Mouse (Mus musculus): ENCODE measurements at regions not wholly inside any gene's neighbourhood (a gene's known extent, or its start where the extent isn't known, plus 50 kb on each side); places are given as distances from the start of the nearest gene placed in this dataset.

- intact Hi-C loops (cut with DNase I), result no loop called here
- Histone ChIP-seq H3K27ac (no peak overlapping the region), H3K4me1 (ENCODE audit: control insufficient read depth, insufficient read depth, low read length) (peaks cover 3% of the 10 kb centered on the region; the same call in 1 of the 2 replicates), H3K4me3 (no peak overlapping the region), H3K79me2 (replicated peaks; ENCODE audit: control insufficient read depth, insufficient read depth, low read length) (no peaks in the 10 kb centered on the region), H3K27me3 (ENCODE audit: control insufficient read depth, insufficient read depth, low read length) (no peaks in the 10 kb centered on the region), H3K36me3 (ENCODE audit: control insufficient read depth, insufficient read depth, low read length) (no peaks in the 10 kb centered on the region), H3K9ac (ENCODE audit: low read depth, low read length) (no peak overlapping the region)
- no peak for TF ChIP-seq CTCF (IDR thresholded peaks at IDR 0.05)
- no peak for TF ChIP-seq EP300 (IDR thresholded peaks at IDR 0.05; ENCODE audit: insufficient read depth, low read depth, low read length)
- no peak for TF ChIP-seq POLR2A (IDR thresholded peaks at IDR 0.05; ENCODE audit: insufficient read depth, low read depth, low read length)
- peak; percentile 68 to 77 for DNase-seq
- 7% methylated on average over 7 of the region's 7 CpGs for WGBS
Observed at GRCm38 (mm10) chr9:47407007-47407670, 122.8 kb upstream of the Cadm1 start.

GRCm38 (mm10) chr9:47408061-47408460 is 121.9 kb upstream of the Cadm1 start:
- Histone ChIP-seq H3K27me3 (ENCODE audit: control insufficient read depth, insufficient read depth, low read length) (no peaks in the 10 kb centered on the region), H3K27ac (no peak overlapping the region), H3K9ac (ENCODE audit: low read depth, low read length) (no peak overlapping the region), H3K79me2 (replicated peaks; ENCODE audit: control insufficient read depth, insufficient read depth, low read length) (no peaks in the 10 kb centered on the region), H3K4me1 (ENCODE audit: control insufficient read depth, insufficient read depth, low read length) (peaks cover 3% of the 10 kb centered on the region; the same call in 1 of the 2 replicates), H3K36me3 (ENCODE audit: control insufficient read depth, insufficient read depth, low read length) (no peaks in the 10 kb centered on the region), H3K4me3 (no peak overlapping the region)
- no peak for DNase-seq
- intact Hi-C loops (cut with DNase I), result no loop called here
- WGBS, result 66% methylated on average over 4 of the region's 4 CpGs
- TF ChIP-seq CTCF (IDR thresholded peaks at IDR 0.05) (no peak), POLR2A (IDR thresholded peaks at IDR 0.05; ENCODE audit: insufficient read depth, low read depth, low read length) (no peak), EP300 (IDR thresholded peaks at IDR 0.05; ENCODE audit: insufficient read depth, low read depth, low read length) (no peak)

GRCm38 (mm10) chr9:47409579-47409978 is 120.4 kb upstream of the Cadm1 start:
- no peaks in the 10 kb centered on the region for H3K79me2 ChIP-seq (replicated peaks; ENCODE audit: control insufficient read depth, insufficient read depth, low read length)
- H3K4me1 ChIP-seq (ENCODE audit: control insufficient read depth, insufficient read depth, low read length), result peaks cover 3% of the 10 kb centered on the region; the same call in 1 of the 2 replicates
- H3K4me3 ChIP-seq, result no peak overlapping the region
- TF ChIP-seq CTCF (IDR thresholded peaks at IDR 0.05), result no peak
- no peak for TF ChIP-seq EP300 (IDR thresholded peaks at IDR 0.05; ENCODE audit: insufficient read depth, low read depth, low read length)
- TF ChIP-seq POLR2A (IDR thresholded peaks at IDR 0.05; ENCODE audit: insufficient read depth, low read depth, low read length), result no peak
- H3K27me3 ChIP-seq (ENCODE audit: control insufficient read depth, insufficient read depth, low read length), result no peaks in the 10 kb centered on the region
- 94% methylated on average over 6 of the region's 6 CpGs for WGBS
- no peaks in the 10 kb centered on the region for H3K36me3 ChIP-seq (ENCODE audit: control insufficient read depth, insufficient read depth, low read length)
- H3K27ac ChIP-seq, result no peak overlapping the region
- intact Hi-C loops (cut with DNase I), result no loop called here
- no peak overlapping the region for H3K9ac ChIP-seq (ENCODE audit: low read depth, low read length)
- no peak for DNase-seq

- no peak for TF ChIP-seq EP300 (IDR thresholded peaks at IDR 0.05; ENCODE audit: insufficient read depth, low read depth, low read length)
- no peak for TF ChIP-seq CTCF (IDR thresholded peaks at IDR 0.05)
- TF ChIP-seq POLR2A (IDR thresholded peaks at IDR 0.05; ENCODE audit: insufficient read depth, low read depth, low read length), result no peak
- no peak for DNase-seq
- Histone ChIP-seq H3K9ac (ENCODE audit: low read depth, low read length) (no peak overlapping the region), H3K27me3 (ENCODE audit: control insufficient read depth, insufficient read depth, low read length) (no peaks in the 10 kb centered on the region), H3K27ac (no peak overlapping the region), H3K79me2 (replicated peaks; ENCODE audit: control insufficient read depth, insufficient read depth, low read length) (no peaks in the 10 kb centered on the region), H3K36me3 (ENCODE audit: control insufficient read depth, insufficient read depth, low read length) (no peaks in the 10 kb centered on the region), H3K4me3 (no peak overlapping the region), H3K4me1 (ENCODE audit: control insufficient read depth, insufficient read depth, low read length) (no peaks in the 10 kb centered on the region)
- intact Hi-C loops (cut with DNase I), result no loop called here
- 66% methylated on average over 2 of the region's 2 CpGs for WGBS
Observed at GRCm38 (mm10) chr9:47412786-47413185, 117.2 kb upstream of the Cadm1 start.

GRCm38 (mm10) chr9:47414350-47414988 is 115.5 kb upstream of the Cadm1 start:
- TF ChIP-seq POLR2A (IDR thresholded peaks at IDR 0.05; ENCODE audit: insufficient read depth, low read depth, low read length) (no peak), EP300 (IDR thresholded peaks at IDR 0.05; ENCODE audit: insufficient read depth, low read depth, low read length) (no peak), CTCF (IDR thresholded peaks at IDR 0.05) (no peak)
- DNase-seq, result no peak
- intact Hi-C loops (cut with DNase I), result no loop called here
- H3K4me1 ChIP-seq (ENCODE audit: control insufficient read depth, insufficient read depth, low read length), result no peaks in the 10 kb centered on the region
- no peak overlapping the region for H3K27ac ChIP-seq
- no peaks in the 10 kb centered on the region for H3K36me3 ChIP-seq (ENCODE audit: control insufficient read depth, insufficient read depth, low read length)
- no peak overlapping the region for H3K9ac ChIP-seq (ENCODE audit: low read depth, low read length)
- H3K4me3 ChIP-seq, result no peak overlapping the region
- WGBS, result 58% methylated on average over 8 of the region's 8 CpGs
- H3K27me3 ChIP-seq (ENCODE audit: control insufficient read depth, insufficient read depth, low read length), result no peaks in the 10 kb centered on the region
- H3K79me2 ChIP-seq (replicated peaks; ENCODE audit: control insufficient read depth, insufficient read depth, low read length), result no peaks in the 10 kb centered on the region

- DNase-seq, result peak; percentile 69 to 81
- H3K4me1 ChIP-seq (ENCODE audit: control insufficient read depth, insufficient read depth, low read length), result peaks cover 9% of the 10 kb centered on the region
- H3K4me3 ChIP-seq, result no peak overlapping the region
- H3K79me2 ChIP-seq (replicated peaks; ENCODE audit: control insufficient read depth, insufficient read depth, low read length), result no peaks in the 10 kb centered on the region
- 2% methylated on average over 9 of the region's 9 CpGs for WGBS
- H3K36me3 ChIP-seq (ENCODE audit: control insufficient read depth, insufficient read depth, low read length), result no peaks in the 10 kb centered on the region
- H3K9ac ChIP-seq (ENCODE audit: low read depth, low read length), result no peak overlapping the region
- intact Hi-C loops (cut with DNase I), result loop anchor here (5.0 kb wide), 2 partner anchors 35 to 110 kb away; partner anchors contain the start of gene Cadm1
- TF ChIP-seq POLR2A (IDR thresholded peaks at IDR 0.05; ENCODE audit: insufficient read depth, low read depth, low read length) (no peak), EP300 (IDR thresholded peaks at IDR 0.05; ENCODE audit: insufficient read depth, low read depth, low read length) (peak; percentile 87)
- peak overlapping the region; percentile 5; the same call in 1 of the 2 replicates for H3K27ac ChIP-seq
- H3K27me3 ChIP-seq (ENCODE audit: control insufficient read depth, insufficient read depth, low read length), result no peaks in the 10 kb centered on the region
Observed at GRCm38 (mm10) chr9:47422151-47422599, 107.8 kb upstream of the Cadm1 start.

All from heart, adult 2 months (tissue).